Comparison of ENCODE assay signal across 8 mouse cellular contexts in the genomic region with DNA sequence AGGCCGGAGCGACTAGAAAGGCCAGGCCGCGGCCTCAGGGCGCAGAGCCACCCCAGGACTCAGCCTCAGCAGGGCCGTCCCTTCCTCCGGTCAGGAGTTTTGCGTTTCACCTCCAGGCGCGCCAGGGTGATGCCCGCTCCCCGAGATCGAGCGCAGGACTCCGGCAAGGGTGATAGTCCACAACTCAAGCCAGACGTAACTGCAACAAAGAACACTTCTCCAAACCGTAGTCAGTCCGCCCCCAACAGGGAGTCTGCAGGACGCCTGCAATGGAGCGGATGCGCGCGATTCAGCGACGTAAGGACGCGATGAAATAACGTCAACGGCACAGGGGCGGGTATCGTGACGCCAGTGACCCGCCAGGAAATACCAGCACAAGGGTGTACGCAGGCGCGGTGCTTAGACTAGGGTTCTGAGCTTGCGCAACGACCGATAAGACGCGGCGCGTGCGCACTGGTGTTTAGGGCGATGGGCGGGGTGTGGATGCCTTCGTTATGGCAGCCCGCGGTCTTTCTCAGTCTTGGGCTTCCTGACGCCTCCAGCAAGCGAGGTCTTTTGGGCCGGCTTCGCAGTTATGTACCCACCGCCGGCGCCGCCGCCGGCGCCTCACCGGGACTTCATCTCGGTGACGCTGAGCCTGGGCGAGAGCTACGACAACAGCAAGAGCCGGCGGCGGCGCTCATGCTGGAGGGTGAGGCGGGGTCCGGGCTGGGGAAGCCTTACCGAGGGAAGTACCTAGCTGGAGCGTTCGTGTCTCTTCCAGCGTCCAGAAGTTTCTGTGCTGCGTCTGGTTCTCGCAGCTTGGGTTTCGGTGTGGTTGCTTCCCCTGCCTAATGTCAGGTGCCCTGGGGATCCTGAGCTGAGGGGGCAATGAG. TPM values are rescaled to one million over a fixed set of nuclear protein-coding genes. Genes with fewer than 3 reads are reported as not detected.
DNase-seq lines count a peak whose midpoint lies in the region; ATAC-seq lines count a peak whose summit lies in the region.

A gene (plus strand): TSS at position 53 of the 875 bp plus-strand sequence.

- intact Hi-C loops in gastrocnemius, postnatal 14 days (cut with DNase I; ENCODE audit: low total_unique reads): no loop called here
- intact Hi-C loops in left cerebral cortex, postnatal 10 days (cut with DNase I): no loop called here

- peak; percentile 99 to 100 for DNase-seq in adrenal gland, adult (ENCODE audit: inconsistent age in 2 of 2, low spot score in 1 of 2)
- peak; percentile 100 for DNase-seq in embryo, embryonic 10.5 days (ENCODE audit: low spot score)
- peak; percentile 99 for DNase-seq in gastrocnemius, postnatal 14 days
- peak; percentile 99 for DNase-seq in left cerebral cortex, postnatal 10 days (ENCODE audit: extremely low spot score in 1 of 2, low spot score in 2 of 2)
- peak; percentile 99 for DNase-seq in right cerebral cortex, postnatal 25 days
- DNase-seq in urinary bladder, postnatal 4 days (ENCODE audit: low spot score in 2 of 2): peak; percentile 98 to 99

- ATAC-seq in inflammation-experienced regulatory T-cells, adult 6 months: peak; percentile 99
- peak; percentile 97 for ATAC-seq in megakaryocyte-erythroid progenitor cell, adult 5-6 weeks (replicated peaks; ENCODE audit: low FRiP score, low TSS enrichment, poor library complexity, severe bottlenecking)

RNA-seq across cellular contexts. Expression of the gene that starts here (rescaled TPM):
- total RNA-seq in gastrocnemius, postnatal 14 days (2021): 10 to 100 TPM; 16.7 to 17.0 TPM
- polyA plus RNA-seq in inflammation-experienced regulatory T-cells, adult 6 months (2017; shearing (Covaris generic)): 10 to 100 TPM; 21.2 to 24.3 (median 23.1) TPM
- 10 to 100 TPM; 57.6 to 64.0 TPM for total RNA-seq in left cerebral cortex, postnatal 10 days (2021)
- 37.1 and 38.9 TPM in 2 replicates for total RNA-seq in megakaryocyte-erythroid progenitor cell, adult 5-6 weeks (2014; fragmentation: Nextera tagmentation)
- total RNA-seq in megakaryocyte-erythroid progenitor cell, adult 5-6 weeks (2017): 31.8 and 82.7 TPM in 2 replicates

Comparison
In these comparisons a context has a peak if more than half of its experiments do, and no peak if none do; other contexts are left out.
1. Peak in every context shown above with its lines: DNase-seq and ATAC-seq.